Mouse (Mus musculus) gastrocnemius, postnatal 10 days (tissue): ENCODE results near the gene Dlg2. TPM values are rescaled to one million over a fixed set of nuclear protein-coding genes. Genes with fewer than 3 reads are reported as not detected.
A peak's percentile ranks its signal among the peaks of the same experiment; 100 is the strongest.

ENCODE experiments used
- DNase-seq: peaks from one replicate; pipeline ENCODE4 v3.0.0; 2021; ENCODE audit warnings: mixed read lengths
- long read RNA-seq, 2 experiments: library from polyadenylated mRNA; stranded (forward); transcript quantifications; one replicate each; pipeline ENCODE4 v2.0.0; 2021
- total RNA-seq, 2 experiments: library from RNA; stranded (reverse); gene quantifications; 2 replicates each; pipeline ENCODE4 v1.2.3; 2021

Dlg2 gene
- total RNA-seq = 1 to 10 TPM; 1.8 to 3.4 TPM
- long read RNA-seq, experiment 1, partial matches to known transcripts = 0 of 1 reads
- long read RNA-seq, experiment 1, other reads (novel, unspliced or antisense) = 1 of 1 reads
- long read RNA-seq, experiment 2 = 0 reads

DNA sequence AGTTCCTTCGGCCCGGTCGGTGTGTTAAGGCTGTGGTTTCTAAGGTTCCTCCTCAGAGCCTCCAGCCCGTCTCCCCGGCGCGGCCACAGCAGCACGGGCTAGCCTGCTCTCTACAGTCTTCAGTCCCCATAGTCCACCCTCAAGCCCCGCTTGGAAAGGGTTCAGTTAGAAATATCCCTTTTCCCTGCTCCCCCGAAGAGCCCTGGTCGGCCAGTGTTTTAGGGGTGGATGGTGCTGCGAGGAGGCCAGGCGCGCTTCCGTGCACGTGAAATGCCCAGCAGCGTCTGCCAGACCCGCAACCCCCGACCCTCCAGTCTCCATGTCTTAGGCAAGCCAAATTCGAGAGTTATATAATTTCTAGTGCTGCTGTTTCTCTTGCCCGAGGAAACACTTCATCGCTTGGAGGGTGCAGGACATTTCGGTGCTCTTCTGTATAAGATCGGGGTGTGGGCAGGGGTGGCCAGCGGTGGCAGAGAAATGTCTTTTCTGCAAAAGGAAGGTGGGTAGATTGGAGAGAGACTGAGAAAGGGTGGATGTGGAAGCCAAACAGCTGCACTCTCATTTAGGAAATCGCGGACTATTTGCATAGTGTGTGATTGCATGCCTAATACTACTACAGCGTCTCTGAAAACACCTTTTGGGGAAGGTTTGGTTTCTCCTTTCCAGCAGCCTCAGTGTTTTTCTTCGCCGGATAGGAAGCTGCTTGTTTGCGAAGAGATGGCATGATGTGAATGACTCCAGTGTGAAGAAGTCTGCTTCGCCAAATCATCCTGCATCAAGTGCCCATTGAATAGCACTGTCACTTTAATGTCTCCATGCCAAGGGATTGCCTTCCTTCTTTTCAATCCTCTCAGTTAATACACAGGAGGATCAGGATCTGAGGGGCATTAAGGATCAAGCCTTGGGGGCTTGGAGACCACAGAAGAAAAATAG lies at the start of gene Dlg2:
Gene Dlg2 (plus strand): TSS at position 360 of the 933 bp plus-strand sequence.
- no peak for DNase-seq

- DNase-seq = no peak
Measured at GRCm38 (mm10) chr7:90427006-90427405, 49.5 kb upstream of the Dlg2 start.

DNA sequence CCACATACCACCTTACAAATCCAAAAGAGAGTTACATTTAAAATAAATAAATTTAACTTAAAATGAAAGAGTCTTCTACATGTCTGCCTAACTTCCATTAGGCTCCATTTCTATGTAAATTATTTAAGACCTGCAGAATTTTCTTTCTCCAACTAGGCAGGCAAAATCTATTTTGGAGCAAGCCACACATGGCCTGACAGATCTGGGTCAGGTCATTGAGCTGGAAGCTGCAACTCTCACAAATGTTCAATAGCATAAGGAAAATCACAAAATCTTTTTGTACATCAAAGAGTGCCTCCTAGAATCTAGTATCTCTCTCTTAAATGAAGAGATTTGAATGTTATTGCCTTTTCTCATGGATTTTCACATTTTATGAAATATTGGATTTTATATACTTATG lies 44.3 kb upstream of the Dlg2 start:
- no peak for DNase-seq

DNA sequence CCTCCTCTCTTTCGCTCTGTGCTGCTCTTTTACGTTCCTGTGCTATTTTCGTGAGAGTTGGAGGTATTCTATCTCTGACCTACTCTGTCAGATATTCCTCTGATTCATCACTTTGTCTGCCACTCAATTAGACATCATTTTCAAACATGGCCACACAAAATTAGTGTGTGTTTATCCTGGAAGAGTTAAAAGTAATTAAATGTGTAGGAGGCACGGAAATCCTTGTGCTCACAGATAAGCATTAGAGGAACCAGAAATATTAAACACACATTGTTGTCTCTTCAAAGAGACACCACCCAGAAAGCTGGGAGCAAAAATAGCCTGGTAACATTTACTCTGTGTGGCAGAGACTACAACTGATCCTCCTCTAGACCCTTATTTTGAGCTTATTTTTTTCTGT lies 36.4 kb upstream of the Dlg2 start:
- DNase-seq = no peak

DNA sequence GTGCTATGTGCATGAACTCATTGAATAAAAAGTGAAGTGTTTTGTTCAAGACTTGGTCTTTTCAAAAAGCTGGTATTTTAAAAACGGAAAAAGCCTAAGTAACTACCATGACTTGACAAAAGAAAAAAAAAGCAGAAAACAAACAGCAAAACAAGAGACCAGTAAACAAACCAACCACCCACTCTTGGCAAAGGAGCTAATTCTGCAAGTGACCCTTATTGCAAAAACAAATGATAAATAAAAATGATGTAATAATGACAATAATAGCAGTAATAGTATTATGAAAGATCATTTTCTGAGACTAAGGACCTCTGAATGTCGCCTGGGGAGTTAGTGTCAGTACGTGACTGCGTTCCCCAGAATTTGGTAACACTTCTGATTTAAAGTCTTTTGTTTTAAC lies 34.4 kb upstream of the Dlg2 start:
- no peak for DNase-seq

GRCm38 (mm10) chr7:90442518-90443080 lies 33.9 kb upstream of the Dlg2 start, which contains the start of gene Crebzf:
Gene Crebzf (plus strand): TSS chr7:90442729.
- peak; percentile 92 for DNase-seq

DNA sequence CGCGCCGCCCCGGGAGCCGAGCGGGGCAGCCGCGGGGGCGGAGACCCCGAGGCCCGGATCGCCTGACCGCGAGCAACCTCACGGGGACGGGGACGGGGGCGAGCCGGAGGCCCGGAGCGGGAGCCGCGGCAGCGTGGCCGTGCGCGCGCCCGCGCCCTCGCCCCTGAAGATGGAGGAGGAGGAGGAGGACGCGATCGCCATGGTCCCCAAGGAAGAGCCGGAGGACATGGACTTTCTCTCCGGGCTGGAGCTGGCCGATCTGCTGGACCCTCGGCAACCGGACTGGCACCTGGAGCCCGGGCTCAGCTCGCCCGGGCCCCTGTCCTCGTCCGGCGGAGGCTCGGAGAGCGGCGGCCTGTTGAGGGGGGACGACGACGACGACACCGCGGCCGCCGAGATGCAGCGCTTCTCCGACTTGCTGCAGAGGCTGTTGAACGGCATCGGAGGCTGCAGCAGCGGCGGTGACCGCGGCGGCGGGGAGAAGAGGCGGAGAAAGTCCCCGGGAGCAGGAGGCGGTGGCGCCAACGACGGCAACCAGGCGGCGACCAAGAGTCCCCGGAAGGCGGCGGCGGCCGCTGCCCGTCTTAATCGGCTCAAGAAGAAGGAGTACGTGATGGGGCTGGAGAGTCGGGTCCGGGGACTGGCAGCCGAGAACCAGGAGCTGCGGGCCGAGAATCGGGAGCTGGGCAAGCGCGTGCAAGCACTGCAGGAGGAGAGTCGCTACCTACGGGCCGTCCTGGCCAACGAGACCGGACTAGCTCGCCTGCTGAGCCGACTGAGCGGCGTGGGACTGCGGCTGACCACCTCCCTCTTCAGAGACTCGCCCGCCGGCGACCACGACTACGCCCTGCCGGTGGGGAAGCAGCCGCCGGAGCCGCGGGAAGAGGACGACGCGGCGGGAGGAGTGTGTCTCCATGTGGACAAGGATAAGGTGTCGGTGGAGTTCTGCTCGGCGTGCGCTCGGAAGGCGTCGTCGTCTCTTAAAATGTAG lies 33.1 kb upstream of the Dlg2 start:
- DNase-seq = peak; percentile 75

GRCm38 (mm10) chr7:90444206-90444605 lies 32.3 kb upstream of the Dlg2 start:
- DNase-seq = no peak

GRCm38 (mm10) chr7:90456149-90456844 lies 20.2 kb upstream of the Dlg2 start:
- no peak for DNase-seq

DNA sequence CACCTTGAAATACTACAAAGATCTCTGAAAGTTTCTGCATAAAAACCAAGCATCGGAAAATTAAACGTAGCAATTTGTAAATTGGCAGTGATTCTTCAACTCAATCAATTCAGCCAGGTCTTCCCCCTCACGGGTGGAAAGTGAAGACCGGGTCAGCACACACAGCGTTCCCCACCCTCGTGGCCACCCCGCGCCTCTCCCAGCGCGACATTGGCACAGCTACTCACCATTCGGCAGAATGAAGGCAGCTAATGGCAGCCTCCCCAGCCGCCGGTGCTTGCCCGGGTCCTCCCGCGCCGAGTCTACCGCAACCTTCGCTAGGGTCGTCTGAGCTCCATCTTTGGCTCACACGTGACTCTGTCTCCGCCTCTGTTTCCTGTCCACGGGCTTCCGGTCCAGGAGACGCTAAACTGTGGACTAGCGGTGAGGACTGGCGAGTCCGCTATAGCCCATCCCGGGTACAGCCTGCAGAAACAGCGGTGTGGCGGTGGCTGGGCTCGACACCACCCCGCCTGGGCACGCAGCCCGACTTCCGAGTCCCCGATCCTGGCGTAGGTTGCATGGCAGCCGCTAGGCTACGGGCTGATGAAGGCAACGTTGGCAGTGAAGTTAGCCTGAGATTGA lies 19.5 kb upstream of the Dlg2 start, which contains the start of gene Tmem126a:
Gene Tmem126a (minus strand): TSS at position 385 of the 624 bp plus-strand sequence.
- peak; percentile 87 for DNase-seq

- DNase-seq = no peak
Measured at GRCm38 (mm10) chr7:90457517-90457916, 19.0 kb upstream of the Dlg2 start.

DNA sequence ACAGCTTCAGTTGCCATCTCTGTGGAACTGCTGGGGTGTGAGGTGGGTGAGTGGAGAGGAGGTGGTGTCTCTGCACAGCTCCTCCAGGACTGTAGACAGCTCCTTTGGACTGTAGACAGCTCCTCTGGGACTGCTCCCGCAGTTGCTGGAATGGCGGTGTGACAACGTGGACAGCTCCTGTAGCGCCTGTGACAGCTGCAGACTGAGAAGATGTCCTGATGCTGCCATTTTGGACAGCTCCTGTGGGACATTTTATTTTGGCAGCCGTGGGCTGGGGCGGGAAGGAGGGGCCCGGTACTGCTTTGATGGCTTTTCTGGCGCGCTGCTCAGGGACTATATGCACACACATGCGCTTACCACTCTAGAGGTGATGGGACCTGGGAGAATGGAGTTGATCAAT lies 16.1 kb upstream of the Dlg2 start:
- peak; percentile 8 for DNase-seq

DNA sequence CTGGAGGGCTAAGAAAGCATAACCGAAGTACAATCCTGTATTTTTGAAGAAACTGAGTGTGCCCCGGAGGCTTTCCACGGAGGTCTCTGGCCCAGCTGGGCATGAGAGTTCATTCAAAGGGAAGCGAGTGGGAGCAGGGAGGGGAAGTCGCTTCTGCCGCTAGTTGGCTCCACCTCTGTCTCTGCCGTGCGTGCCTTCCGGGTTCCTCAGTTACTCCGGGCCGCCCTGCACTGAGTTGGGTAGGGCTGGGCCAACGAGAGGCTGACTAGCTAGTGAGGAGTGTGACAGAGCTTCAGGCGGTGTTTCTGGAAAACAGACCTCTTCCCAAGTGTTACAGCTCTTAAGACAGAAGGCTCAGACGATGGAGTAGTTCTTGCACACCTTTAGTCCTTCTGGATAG lies 15.5 kb upstream of the Dlg2 start:
- peak; percentile 24 for DNase-seq

- no peak for DNase-seq
Measured at GRCm38 (mm10) chr7:90461441-90461840, 15.0 kb upstream of the Dlg2 start.

DNA sequence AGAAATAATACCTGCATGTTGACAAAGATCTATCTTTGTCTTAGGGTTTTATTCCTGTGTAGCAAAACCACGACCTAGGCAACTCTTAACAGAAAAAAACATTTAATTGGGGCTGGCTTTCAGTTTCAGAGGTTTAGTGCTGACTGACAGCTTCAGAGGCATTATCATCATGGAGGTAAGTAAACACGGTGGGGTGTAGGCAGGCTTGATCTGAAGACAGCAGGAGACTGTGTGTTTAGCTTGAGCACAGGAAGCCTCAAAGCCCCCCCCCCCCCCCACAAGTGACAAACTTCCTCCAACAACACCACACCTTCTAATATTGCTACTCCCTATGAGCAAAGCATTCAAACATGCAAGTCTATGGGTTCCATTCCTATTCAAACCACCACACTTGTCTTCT lies 3.0 kb upstream of the Dlg2 start:
- DNase-seq = no peak

GRCm38 (mm10) chr7:90475793-90476312 lies 619 bp upstream of the Dlg2 start, which contains the start of gene Tmem126b:
Gene Tmem126b (minus strand): TSS chr7:90476001.
- DNase-seq = peak; percentile 98

DNA sequence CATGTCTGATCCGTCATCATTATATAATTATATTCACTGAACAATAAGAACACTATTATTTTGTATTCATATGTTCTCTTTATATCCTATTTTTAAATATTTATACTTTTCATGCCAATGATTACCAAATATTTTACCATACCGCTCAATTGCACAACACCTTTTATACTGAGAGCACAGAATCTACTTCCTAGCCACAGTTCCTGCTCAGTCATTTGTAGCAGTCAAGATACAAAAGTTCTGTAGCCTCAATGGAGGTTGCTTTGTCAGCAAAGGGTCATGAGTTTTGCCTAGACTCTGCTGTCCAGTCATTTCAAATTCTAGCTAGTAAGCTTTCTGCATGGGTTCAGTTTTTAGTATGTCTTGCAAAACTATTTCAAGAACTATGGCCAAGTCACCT lies 6.1 kb downstream of the Dlg2 start:
- no peak for DNase-seq

DNA sequence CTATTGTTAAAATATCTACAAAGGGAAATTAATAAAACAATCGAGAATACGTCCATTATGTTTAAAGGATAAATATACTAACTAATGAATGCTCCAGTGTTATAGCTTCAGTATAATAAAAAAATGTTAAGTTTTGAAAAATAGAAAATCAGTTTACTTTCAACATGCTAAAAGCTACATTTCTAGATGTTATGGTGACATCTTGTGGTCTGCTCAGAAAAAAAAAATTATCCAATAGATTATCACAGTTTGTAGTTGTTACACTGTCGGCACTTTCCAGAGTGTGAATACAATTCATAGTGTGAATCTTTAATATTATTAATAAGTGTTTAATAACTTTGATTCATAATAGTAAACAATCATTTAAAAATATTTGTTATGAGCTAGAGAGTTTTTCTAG lies 31.7 kb downstream of the Dlg2 start:
- DNase-seq = no peak

DNA sequence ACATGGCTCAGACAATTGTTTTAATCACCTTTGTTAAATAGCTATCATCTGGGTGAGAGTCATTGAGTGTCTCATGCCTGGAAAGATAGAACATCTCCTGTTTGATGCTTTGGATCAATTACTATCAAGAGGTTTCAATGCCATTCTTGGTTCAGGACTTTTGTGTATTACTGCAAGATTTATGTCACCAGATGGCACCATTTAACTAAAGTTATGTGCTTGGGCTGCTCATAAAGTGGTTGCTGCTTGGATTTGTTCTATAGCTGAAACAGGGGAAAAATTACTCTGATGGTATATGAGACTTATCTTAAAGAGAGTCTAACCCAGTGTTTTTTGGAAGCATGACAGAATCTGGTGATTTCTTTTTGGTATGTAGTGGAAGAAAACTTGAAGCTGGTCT lies 35.8 kb downstream of the Dlg2 start:
- DNase-seq = no peak
